Mouse (Mus musculus) embryo, embryonic 10 days (tissue): Measurements from ENCODE around the gene Rab6a.
A peak's percentile ranks its signal among the peaks of the same experiment; 100 is the strongest.

ENCODE experiments used
- DNase-seq: peaks from one replicate; pipeline ENCODE4 v3.0.0-alpha.2; 2015; ENCODE audit warnings: low spot score

Gene Rab6a

DNA sequence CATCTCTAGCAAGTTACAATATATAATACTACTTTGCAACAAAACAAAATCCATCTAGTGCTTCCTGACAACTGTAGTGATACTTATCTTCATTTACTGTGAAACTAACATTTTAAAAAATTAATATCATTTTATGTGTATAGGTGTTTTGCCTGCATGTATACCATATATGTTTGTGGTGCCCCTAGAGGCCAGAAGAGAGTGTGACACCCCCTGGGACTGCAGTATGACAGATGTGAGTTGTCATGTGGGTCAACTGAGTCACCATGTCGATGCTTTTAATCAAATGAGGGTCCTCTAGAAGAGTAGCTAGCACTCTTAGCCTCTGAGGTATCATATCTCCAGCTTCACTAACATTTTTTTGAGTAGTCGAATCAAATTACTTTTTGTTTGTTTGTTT, 15.1 kb downstream of the Rab6a start:
- DNase-seq, result no peak

DNA sequence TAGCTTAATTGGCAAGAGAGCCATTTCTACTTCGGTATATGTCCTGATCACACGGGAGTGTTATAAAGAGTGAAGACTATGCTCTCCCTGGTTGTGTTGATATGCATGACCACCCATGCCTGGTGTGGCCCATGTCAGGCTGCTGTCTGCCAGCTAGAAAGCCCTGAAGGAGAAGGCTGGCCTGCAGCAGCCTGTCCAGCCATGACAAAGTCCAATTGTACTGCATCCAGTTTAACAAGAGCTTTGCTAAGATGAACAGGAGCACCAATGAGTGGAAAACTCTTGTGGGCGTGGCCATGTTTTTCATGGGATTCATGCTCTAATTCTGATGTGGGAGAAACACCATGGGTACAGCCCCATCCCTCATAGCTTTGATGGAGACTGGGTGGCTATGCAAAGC, 17.3 kb downstream of the Rab6a start:
- DNase-seq, result no peak

GRCm38 (mm10) chr7:100637657-100638056, 30.4 kb downstream of the Rab6a start:
- DNase-seq, result peak; percentile 64

DNA sequence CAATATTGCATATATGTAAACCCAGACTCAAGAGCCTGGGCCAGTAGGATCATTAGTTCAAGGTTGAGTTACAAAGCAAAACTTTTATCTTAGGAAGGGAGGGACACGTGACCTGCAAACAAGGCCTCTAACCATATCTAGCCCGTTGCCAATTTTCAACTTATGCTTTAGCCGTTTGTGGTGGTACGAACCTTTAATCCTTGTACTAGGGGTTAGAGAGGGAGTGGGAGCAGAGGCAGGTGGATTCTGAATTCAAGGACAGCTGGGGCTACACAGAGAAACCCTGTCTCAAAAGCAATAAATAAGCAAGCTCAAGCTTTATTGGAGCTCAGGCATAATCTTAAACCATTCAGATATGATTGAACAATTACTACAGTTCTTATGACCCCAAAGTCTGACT, 35.2 kb downstream of the Rab6a start:
- DNase-seq, result no peak

GRCm38 (mm10) chr7:100645147-100645546, 37.9 kb downstream of the Rab6a start:
- peak; percentile 82 for DNase-seq

GRCm38 (mm10) chr7:100649095-100649494, 41.9 kb downstream of the Rab6a start:
- no peak for DNase-seq

GRCm38 (mm10) chr7:100649826-100650225, 42.6 kb downstream of the Rab6a start:
- DNase-seq, result no peak

- no peak for DNase-seq
Measured at GRCm38 (mm10) chr7:100650421-100650820, 43.2 kb downstream of the Rab6a start.

- DNase-seq, result no peak
Measured at GRCm38 (mm10) chr7:100651011-100651410, 43.8 kb downstream of the Rab6a start.

DNA sequence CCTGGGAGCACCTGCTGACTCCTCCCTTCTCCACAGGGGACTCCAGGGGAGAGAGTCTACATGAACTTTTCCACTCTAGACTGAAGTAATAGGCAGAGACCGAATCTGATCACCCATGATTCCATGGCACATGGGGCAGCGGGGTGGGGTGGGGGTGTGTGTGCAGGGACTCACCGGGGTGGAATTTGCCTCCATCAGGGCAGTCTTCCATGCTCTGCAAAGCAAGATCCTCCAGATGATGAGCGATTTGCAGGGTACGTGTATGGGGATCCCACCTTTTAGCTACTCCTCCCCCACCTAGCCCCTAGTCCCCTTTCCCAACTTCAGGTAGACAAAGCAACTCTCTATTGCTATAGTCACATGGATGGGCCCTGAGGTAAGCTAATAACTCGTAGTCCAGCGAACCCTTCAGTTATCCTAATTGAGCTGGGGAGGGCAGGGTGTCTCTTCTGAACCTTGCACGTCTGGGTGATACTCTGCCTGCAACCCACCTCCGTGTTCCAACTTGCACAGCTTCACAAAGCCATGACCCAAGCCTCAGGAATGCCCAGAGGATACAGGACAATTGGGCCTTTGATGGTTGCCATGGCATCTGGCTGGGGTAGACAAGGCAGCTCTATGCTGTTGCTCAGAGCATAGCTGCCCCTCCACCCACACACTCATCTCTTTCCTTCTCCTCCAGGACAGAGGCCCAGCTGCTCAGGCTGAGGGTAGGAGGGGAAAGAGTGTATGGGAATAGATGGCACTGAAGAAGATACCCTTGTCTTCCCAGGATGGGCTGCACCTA, 46.5 kb downstream of the Rab6a start:
- DNase-seq, result peak; percentile 74

DNA sequence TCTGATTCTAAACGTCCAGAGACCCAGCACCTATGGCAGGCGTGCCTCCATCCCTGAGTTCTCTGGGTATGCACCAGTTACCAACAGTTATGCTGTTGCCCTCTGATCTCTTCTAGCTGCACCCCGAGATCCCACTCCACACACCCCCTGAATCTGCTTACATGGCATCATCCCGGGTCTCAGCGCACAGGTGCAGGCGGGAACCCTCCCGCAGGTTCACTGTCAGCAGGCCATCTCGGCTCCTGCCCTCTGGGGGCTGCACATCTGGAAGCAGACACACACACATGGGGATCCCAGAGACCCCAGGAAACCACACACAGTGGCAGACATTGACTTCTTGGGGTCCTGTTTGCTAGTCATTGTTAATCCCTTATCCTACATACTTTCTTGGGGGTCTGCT, 47.2 kb downstream of the Rab6a start:
- DNase-seq, result no peak

DNA sequence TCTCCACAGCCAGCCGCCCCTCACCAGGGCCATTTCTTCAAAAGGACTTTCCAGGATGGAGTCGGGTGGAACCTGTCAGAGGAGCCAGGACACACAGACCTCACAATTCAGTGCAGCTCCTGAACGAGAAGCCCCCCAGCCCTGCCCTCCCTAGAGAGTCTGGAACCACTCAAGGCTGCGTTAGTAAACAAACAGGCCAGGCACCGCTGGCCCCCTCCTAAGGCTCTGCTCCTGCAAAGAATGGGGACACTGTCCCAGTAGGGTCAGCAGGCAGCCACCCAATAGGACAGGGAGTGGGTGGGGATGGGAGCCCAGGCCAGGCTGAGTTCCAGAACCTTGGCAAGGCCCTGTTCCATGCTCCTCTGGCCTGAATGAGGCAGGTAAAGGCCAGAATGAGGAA, 49.5 kb downstream of the Rab6a start:
- no peak for DNase-seq

GRCm38 (mm10) chr7:100658093-100658578, 50.9 kb downstream of the Rab6a start:
- peak; percentile 52 for DNase-seq

GRCm38 (mm10) chr7:100661264-100661663, 54.1 kb downstream of the Rab6a start:
- DNase-seq, result no peak

DNA sequence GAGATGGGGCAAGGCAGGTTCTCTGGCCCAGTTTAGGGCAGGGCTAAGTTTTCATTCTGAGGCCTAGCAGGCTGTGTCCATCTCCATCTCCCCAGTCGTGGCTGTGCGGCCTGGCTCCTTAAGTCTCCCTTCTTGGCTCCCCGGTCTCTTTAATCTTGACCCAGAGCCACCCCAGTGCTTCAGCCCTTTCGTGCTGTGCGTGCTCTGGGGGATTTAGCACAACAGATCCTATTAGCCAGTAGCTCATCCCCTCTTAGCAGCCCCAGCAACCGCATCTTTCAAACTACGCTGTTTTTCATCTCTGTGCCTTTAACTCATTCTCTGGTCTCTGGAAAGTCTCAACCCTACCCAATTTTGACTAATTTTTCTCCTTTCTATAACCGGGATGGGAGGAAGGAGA, 55.0 kb downstream of the Rab6a start, which contains the start of gene Plekhb1:
TSS of gene Plekhb1 (minus strand) at position 184 of the 400 bp plus-strand sequence.
- no peak for DNase-seq

GRCm38 (mm10) chr7:100663190-100663589, 56.0 kb downstream of the Rab6a start:
- peak; percentile 98 for DNase-seq

DNA sequence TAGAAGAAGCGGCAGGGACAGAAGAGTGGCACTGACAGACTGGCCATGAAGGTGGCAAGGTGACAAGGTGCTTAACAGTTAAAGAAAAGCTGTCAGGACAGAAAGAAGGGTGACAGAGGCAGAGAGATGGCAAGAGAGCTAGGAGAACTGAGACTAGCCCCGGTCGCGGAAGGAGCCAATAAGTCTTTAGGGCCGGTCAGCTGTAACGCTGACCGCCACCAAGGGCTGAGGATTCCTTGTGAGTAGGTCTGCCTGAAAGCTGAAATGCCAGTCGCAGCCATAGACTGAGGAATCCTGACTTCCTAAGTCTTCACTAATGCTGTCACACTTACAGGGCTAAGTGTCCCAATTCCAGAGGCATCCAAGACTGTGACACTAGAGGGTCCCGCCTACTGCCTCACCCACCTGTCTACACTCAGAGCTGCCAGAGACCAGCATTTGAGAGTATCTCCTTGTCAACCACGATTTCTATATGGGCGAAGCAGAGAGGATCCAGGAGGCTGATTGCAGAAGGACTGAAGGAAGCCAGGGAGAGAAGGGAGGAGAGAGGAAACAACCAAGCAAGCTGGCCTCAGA, 56.6 kb downstream of the Rab6a start:
- DNase-seq, result no peak

- DNase-seq, result no peak
Measured at GRCm38 (mm10) chr7:100670646-100671045, 63.4 kb downstream of the Rab6a start.

- no peak for DNase-seq
Measured at GRCm38 (mm10) chr7:100673452-100673851, 66.2 kb downstream of the Rab6a start.

GRCm38 (mm10) chr7:100674941-100675340, 67.7 kb downstream of the Rab6a start:
- no peak for DNase-seq

DNA sequence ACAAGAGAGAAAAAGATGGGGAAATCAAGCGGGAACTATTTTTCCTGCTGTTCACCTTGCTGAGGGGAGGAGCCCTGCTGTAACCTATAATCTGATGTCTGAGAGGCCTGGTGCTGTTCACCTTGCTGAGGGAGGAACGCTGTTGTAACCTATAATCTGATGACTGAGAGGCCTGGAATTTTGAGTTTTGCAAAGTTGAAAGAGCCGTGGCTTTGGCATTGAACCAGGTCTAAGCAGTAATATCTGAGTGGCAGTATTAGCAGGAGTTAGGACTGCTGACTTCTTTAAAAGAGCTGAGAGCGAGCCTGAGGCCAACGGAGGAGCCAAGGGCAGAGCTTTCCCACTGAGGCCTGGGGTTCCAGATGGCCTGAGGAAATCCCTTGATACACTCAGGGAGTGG, 70.8 kb downstream of the Rab6a start:
- DNase-seq, result no peak

DNA sequence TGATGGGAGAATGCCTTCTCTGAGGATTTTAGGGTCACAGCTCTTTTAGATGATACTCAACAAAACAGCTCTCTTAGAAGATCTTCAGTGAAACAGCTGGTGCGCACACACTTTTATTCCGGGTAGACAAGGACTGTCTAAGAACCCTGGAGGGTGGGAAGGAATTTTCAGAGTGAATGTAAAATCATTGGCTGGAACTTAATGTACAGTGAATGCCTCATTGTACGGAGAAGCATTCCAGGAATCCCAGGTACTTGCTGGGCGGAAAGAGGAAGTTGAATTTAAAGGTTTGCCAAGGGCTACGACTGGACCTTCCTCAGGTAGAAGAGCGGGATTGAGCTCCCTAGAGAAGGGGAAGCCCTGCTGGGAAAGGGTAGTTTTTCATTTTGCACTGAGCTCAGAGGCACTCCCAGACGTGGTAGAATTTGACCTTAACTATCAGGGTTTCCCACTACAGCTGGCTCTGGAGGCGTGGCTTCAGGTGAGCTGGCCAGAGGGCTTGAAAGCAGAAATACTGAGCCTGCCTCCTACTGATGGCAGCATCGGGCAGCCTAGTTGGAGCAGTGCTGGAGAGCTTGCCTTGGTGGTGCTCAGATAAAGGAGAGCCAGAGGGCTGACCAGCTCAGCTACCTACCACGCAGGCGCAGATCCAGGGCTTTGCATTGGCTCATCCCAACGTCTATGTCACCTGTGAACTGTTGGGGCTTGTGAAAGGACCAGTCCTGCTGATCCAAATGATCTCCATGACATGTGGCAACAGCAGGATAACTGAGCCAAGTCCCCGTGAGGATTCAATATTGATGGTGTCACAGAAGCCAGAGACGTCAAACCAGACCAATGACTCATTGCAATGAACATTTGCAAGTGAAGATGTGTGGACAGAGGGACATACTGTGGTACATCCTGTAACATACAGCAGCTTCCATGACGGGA, 72.0 kb downstream of the Rab6a start:
- DNase-seq, result no peak
